Mouse (Mus musculus): ENCODE data around the gene Gm10160. TPM values are rescaled to one million over a fixed set of nuclear protein-coding genes. Genes with fewer than 3 reads are reported as not detected.

Gm10160 gene
- total RNA-seq, 2 experiments from 2014 or later = not detected

- peak; percentile 35 to 49 for DNase-seq
These were observed 27.6 kb downstream of the Gm10160 start for GRCm38 (mm10) chr7:81827806-81828667.

DNA sequence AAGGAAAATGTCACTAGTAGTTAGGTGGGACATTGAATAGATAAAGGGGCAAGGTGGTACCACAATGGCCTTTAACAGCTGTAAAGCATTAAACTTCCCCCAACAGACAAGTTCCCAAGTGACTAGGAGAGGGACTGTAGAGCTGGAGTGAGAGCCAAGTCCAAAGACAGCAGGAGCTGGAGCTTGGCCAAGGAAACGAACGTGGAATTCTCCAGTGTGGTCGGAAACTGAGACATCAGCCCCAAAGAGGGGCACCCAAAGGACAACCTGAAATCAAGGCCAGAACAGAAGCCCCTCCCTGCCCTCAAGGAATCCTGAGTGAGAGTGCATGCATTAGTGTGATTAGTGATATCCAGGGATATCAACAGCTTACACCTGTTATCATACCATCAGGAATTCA lies 30.2 kb downstream of the Gm10160 start:
- peak; percentile 22 to 37 for DNase-seq

GRCm38 (mm10) chr7:81824906-81825305 lies 30.7 kb downstream of the Gm10160 start:
- no peak for DNase-seq

- no peak for DNase-seq
These were observed 49.5 kb downstream of the Gm10160 start for GRCm38 (mm10) chr7:81806067-81806466.

Other genes with a start within 250 kb of the Gm10160 start
- gene Homer2, start 148.3 kb downstream of the Gm10160 start, total RNA-seq (2021) = 10 to 100 TPM; 83.1 to 84.1 TPM
- 10 to 100 TPM; 22.8 to 26.8 TPM for gene Ramac, start 92.9 kb downstream of the Gm10160 start, total RNA-seq (2021)
- gene 3110040N11Rik, start 66.3 kb downstream of the Gm10160 start, total RNA-seq (2021) = 10 to 100 TPM; 27.6 to 32.3 TPM
- gene Btbd1, start 26.4 kb downstream of the Gm10160 start, total RNA-seq (2021) = 100 to 1,000 TPM; 134 to 141 TPM
- gene Tm6sf1, start 3.2 kb upstream of the Gm10160 start, total RNA-seq (2021) = 10 to 100 TPM; 10.7 to 12.3 TPM
- 1 to 10 TPM; 7.2 to 9.2 TPM for gene Hdgfl3, start 78.7 kb upstream of the Gm10160 start, total RNA-seq (2021)
- gene Bnc1, start 136.5 kb upstream of the Gm10160 start, total RNA-seq (2021) = 1 to 10 TPM; 1.0 to 1.2 TPM

All from heart, adult 18-20 months (tissue).